Comparison of ENCODE assay signal across 8 mouse cellular contexts in the genomic region with DNA sequence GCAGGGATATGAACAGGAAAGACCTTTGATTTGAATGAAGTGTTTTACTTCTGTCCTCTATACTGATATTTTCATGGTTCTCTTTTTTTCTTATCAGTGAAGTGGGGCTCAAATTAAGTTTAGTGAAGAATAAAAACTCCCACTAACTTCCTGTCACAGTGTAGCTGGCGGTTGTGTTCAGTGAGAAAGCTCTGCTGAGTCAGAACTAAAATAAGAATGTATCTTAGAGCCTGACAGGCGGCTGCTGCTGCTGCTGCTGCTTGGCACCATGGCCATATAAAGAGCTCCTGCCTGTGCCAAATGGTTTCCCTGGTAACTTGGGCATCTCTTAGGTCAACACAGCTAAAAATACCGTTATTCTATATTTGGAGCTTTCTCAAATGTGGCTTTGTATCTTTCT.
DNase-seq lines count a peak whose midpoint lies in the region; ATAC-seq lines count a peak whose summit lies in the region.

No protein-coding gene starts in this region.

- DNase-seq in heart, adult 11 months: peak; percentile 95
- DNase-seq in heart, postnatal 36 days: no peak
- no peak for DNase-seq in embryonic facial prominence, embryonic 10.5 days (ENCODE audit: low spot score)
- peak; percentile 66 for DNase-seq in heart, postnatal 4 days
- peak; percentile 71 to 80 for DNase-seq in right cerebral cortex, adult 2 months (ENCODE audit: low spot score in 2 of 2)
- DNase-seq in urinary bladder, postnatal 25 days (ENCODE audit: low spot score): no peak

- no peak overlapping the region for H3K9ac ChIP-seq in limb, embryonic 15.5 days

- H3K4me3 ChIP-seq in embryonic facial prominence, embryonic 10.5 days: no peak overlapping the region
- no peak overlapping the region for H3K4me3 ChIP-seq in limb, embryonic 15.5 days

- H3K9me3 ChIP-seq in embryonic facial prominence, embryonic 10.5 days: no peaks in the 10 kb centered on the region
- no peaks in the 10 kb centered on the region for H3K9me3 ChIP-seq in limb, embryonic 15.5 days

- H3K36me3 ChIP-seq in embryonic facial prominence, embryonic 10.5 days (replicated peaks): no peaks in the 10 kb centered on the region
- H3K36me3 ChIP-seq in limb, embryonic 15.5 days: no peaks in the 10 kb centered on the region

- peaks cover 23% of the 10 kb centered on the region for H3K4me1 ChIP-seq in embryonic facial prominence, embryonic 10.5 days
- H3K4me1 ChIP-seq in limb, embryonic 15.5 days: peaks cover 15% of the 10 kb centered on the region

- no peak overlapping the region for H3K4me2 ChIP-seq in limb, embryonic 15.5 days

- intact Hi-C loops in heart, postnatal 36 days (cut with DNase I): no loop called here

- H3K27me3 ChIP-seq in embryonic facial prominence, embryonic 10.5 days (replicated peaks; ENCODE audit: low read depth, poor library complexity, severe bottlenecking): no peaks in the 10 kb centered on the region
- no peaks in the 10 kb centered on the region for H3K27me3 ChIP-seq in limb, embryonic 15.5 days

- peak; percentile 91 for ATAC-seq in CD4-positive, CD25-positive, alpha-beta regulatory T cell, adult 4 months
- ATAC-seq in limb, embryonic 15.5 days (ENCODE audit: insufficient number of reproducible peaks, low FRiP score, low TSS enrichment, low read depth): 0 out of 2 replicates have a peak, but pooled peaks have one; percentile 44

- 67% methylated on average over 3 of the region's 3 CpGs for WGBS in embryonic facial prominence, embryonic 10.5 days
- 25% methylated on average over 3 of the region's 3 CpGs for WGBS in limb, embryonic 15.5 days

- 0 out of 2 replicates have a peak overlapping the region, but pooled peaks have one; percentile 59 for H3K27ac ChIP-seq in embryonic facial prominence, embryonic 10.5 days (replicated peaks)
- peak overlapping the region; percentile 59; the same call in 1 of the 2 replicates for H3K27ac ChIP-seq in limb, embryonic 15.5 days

Comparison
In these comparisons a context has a peak if more than half of its experiments do, and no peak if none do; other contexts are left out.
1. DNase-seq: peak in heart, adult 11 months (single experiment), heart, postnatal 4 days (single experiment) and right cerebral cortex, adult 2 months (2 of 2); none in heart, postnatal 36 days (0 of 2), embryonic facial prominence, embryonic 10.5 days (single experiment) and urinary bladder, postnatal 25 days (single experiment).